Mouse (Mus musculus) monocyte, adult 5-6 weeks (primary cell): ENCODE results near the gene Ablim1. TPM values are rescaled to one million over a fixed set of nuclear protein-coding genes. Genes with fewer than 3 reads are reported as not detected.

Experiments used
- ATAC-seq: fragments of 153-309, 156-312 bp; replicated peaks from 2 replicates; pipeline ENCODE4 v1.8.0; 2017; ENCODE audit warnings: mild to moderate bottlenecking; ENCODE audit not compliant: low TSS enrichment, insufficient number of reproducible peaks, severe bottlenecking, poor library complexity, low FRiP score
- total RNA-seq: library from RNA; stranded (forward); fragments of 200-1000, 200-491, 200-594 nt; gene quantifications from 3 replicates; pipeline ENCODE4 v1.2.3, GENCODE M21; 2017

Ablim1 gene
- 62.1 to 195 TPM (median 62.9 TPM) in 3 replicates for total RNA-seq

GRCm38 (mm10) chr19:57314346-57315012 lies at the start of gene Ablim1:
Gene Ablim1 (minus strand): TSS chr19:57314919.
- no peak for ATAC-seq

- ATAC-seq = no peak
These were observed 48.8 kb upstream of the Ablim1 start for GRCm38 (mm10) chr19:57363538-57363937.

DNA sequence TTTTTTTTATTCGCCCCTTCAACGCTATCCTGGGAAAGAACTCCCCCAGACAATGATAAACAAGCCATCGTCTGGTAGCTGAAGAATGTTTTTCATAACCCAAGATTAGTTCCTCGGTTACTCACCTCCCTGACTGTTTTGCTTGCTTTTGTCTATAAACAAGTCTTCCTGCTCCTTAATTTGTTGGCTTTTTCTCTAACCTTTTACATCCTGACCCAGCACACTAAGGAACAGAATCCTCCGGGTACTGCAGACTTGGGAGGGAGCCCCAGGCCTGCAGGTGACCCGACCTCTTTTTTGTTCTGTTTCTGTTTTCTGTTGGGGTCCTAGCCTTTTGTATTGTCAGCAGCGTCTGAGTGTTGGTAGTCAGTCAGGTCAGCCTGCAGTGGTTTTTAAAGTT lies 48.4 kb upstream of the Ablim1 start:
- ATAC-seq = no peak

DNA sequence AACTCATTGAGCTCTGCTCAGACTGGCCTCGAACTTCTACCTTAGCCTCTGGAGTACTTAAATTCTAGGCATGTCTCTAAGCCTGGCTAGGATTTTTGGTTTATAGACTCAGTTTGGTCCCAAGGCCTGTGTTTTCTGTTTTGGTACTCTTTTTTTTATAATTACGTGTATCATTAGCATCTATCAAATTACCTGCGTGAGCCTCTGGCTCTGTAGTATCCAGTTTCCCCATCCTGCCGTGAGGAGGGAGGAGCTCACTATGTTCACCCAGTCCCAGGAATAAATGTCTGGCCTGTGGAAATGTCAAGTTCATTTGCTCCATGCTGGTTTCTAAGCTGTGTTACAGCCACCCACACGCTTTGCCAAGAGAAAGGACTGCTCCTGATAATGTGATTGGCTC lies 47.9 kb upstream of the Ablim1 start:
- no peak for ATAC-seq

- ATAC-seq = no peak
These were observed 47.2 kb upstream of the Ablim1 start for GRCm38 (mm10) chr19:57361939-57362307.

DNA sequence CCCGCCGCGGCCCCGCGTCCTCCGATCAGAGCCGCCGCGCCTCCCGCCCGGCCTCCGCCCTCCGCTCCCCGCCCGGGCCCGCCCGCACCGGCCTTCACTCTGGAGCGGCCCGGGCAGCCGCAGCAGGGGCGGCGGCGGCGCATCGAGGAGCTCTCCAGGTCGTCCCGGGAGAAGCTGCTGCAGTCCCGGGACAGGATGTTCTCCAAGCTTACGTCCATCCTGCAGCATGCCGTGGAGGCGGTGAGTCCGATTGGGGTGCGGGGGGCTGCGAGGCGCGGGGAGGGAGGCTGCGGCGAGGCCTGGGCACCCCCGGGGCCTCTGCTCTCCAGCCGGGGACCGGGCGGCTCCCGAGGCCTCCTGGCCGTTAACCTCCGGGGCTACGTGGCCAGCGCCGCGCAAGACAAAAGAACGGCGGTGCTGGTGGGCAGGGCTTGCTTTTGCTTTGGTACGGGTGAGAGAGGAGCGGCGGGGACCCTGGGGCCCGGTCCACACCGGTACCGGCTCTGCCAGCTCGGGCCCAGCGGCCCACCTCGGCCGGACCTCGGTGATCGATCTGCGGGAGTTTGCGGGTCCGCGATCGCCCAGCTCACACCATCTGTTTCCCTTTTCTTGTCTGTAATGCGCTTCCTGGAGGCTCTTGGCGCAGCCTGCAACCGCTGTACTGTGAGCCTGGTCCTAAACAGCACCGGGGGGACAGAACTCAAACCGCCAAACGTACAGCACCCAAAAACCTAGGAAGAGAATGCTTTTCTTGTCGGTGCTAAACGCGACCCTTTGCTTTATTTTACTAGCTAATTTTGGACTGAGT lies 46.6 kb upstream of the Ablim1 start:
- ATAC-seq = no peak

GRCm38 (mm10) chr19:57360341-57361130 lies 45.8 kb upstream of the Ablim1 start, which contains the start of gene Fam160b1:
Gene Fam160b1 (plus strand): TSS chr19:57360680.
- ATAC-seq = peak; percentile 70

- ATAC-seq = no peak
These were observed 45.1 kb upstream of the Ablim1 start for GRCm38 (mm10) chr19:57359701-57360326.

DNA sequence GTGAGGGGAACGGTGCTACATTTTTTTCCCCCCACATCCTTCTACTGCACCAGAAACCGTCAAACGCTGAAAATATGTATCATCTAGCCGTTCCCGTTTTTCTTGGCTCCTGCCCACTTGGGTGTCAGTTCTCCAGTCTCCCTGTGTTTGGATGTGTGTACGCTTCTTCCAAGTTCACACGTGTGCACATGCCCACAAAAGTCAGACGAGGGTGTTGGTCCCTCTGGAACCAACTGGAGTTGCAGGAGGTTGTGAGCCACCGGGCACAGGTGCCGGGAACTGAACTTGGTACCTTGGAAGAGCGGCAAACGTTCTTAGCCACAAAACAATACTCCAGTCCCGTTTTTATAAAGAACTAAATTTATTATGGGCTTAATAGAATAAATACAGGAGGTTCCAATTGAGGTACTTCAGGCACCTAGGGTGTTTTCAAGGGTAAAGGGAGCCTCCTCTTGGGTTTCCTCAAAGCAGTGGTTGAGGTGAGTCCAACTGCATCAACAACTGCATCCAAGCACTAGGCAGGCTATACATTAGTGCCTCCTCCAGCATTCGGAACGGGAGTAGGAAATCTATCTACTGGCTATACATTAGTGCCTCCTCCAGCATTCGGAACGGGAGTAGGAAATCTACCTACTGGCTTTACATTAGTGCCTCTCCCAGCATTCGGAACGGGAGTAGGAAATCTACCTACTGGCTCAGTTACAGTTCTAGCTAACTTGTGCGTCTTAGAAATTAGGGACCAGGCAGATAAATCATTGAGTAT lies 44.3 kb upstream of the Ablim1 start:
- ATAC-seq = no peak

DNA sequence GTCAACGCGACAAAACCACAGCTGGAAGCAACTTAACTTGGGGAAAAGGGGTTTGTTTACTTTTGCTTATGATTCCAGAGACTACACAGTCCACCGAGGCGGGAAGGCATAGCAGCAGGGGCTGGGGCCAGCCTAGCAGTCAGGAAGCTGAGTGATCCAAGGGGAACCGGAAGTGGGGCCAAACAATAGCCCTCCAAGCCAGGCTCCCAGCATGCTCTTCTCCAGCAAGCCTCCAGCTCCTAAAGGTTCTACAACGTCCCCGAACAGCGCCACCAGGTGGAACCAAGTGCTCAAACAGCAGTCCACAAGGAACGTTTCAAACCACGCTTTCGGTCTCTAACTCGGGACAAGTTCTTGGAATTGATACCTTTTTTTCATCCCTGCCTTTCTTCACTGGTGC lies 43.6 kb upstream of the Ablim1 start:
- ATAC-seq = peak; percentile 65

DNA sequence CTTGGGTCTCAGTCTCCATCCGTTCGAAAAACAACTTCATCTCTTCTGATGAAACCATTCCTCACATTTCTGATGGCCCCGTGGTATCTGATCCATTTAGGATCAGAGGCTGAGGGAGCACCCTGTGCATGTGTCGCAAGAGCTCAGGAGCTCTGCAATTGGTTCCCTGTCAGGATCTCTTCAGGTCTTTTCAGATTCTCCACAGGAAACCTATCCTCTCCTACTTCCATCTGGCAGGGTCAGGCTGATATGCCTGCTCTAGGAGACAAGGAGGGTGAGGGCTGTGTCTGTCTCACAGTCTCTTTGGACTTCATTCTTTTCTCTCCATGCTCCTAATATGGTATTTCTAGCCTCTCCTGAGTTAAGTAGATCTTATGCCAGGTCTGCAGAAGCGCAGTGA lies 43.1 kb upstream of the Ablim1 start:
- ATAC-seq = no peak

GRCm38 (mm10) chr19:57357244-57357643 lies 42.5 kb upstream of the Ablim1 start:
- no peak for ATAC-seq

GRCm38 (mm10) chr19:57356273-57356672 lies 41.6 kb upstream of the Ablim1 start:
- ATAC-seq = no peak

DNA sequence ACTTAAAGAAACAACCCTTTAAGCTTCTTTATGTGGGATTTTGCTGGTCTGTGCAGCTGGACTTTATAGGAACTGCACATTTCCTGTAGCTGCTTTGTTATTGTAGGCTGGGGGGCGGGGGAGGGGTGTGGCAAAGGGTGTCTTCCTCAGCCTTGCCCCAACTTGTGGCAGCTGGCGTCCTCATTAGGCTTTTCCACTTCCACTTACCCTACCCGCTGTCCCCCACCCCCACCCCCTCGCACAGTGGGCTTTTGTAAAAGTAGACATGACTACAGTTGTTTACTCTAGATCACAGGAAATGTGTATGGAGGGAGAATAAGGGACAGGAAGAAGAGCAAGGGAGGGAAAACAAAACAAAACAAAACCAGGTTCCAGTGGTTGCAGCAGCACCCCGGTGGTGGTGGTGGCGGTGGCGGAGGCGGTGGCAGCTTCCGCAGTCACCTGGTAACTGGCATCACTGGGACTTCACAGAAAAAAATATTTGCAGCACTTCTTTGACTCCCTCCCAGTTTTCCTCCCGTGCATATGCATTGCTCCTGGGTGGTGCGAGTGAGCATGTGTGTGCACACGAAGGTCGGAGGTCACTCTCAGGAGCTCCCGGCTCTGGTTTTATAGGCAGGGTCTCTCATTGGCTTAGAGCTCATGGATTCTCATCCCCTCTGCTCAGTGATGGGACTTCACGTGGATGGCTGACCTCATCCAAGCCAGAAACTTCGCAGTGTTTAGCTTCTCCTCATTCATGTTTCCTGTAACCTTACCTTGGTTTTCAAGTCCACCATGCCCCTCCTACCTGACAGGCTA lies 40.9 kb upstream of the Ablim1 start:
- no peak for ATAC-seq

DNA sequence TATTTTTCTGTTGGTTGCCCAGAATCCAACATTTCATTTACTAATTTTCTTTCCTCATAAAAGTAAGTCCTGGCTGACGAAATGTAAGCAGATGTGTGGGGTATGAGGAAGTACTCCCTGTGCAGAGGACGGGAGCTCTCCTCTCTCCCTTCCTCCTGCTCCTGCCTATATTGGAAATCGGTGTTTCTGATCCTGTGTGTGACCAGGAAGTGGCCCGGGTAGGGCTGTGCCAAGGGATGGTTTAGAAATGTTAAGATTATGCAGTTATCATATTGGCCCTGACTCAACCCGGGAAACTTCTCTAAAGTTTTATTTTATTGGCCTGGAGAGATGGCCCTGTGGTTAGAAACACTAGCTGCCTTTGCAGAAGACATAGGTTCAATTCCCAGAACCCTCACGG lies 40.0 kb upstream of the Ablim1 start:
- no peak for ATAC-seq

DNA sequence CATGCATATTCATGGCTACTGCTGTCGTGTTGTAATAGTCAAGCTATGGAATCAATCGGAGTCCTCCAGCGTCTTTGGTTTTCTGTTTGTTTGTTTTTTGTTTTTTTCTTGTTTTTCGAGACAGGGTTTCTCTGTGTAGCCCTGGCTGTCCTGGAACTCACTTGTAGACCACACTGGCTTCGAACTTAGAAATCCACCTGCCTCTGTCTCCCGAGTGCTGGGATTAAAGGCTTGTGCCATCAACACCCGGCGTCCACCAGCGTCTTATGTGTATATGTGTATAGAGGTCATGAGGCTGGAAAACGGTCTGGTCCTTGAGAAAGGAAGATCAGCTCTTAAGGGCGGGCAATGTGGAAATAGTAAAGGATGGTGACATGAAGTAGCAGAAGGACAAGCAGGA lies 39.3 kb upstream of the Ablim1 start:
- no peak for ATAC-seq

DNA sequence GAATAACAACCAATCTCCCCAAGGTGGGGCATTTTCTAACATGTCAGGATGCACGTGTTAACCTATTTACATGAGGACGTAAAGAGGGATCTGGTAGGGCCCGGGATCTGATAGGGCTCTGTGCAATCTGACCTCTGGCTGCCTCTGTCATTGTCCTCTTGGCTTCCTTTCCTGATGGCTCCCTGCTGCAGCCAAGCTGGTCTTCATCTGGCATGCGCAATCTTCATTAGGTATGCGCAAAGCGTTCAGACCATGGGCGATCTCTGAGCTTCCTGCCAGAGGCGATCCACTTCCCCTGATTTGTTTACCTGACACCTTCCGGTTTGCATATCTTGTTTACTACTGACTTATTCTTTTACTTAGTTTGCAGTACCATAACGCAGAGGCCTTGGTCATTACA lies 38.5 kb upstream of the Ablim1 start:
- ATAC-seq = no peak
